Mouse (Mus musculus): ENCODE results near the gene Paqr4. TPM values are rescaled to one million over a fixed set of nuclear protein-coding genes. Genes with fewer than 3 reads are reported as not detected.
"Not testable (repeated sequence)": the region's sequence is repeated elsewhere in the genome, so short reads cannot be mapped to it uniquely, and the experiment has no call there.

Gene Paqr4
- polyA plus RNA-seq, 1 experiment from 2014 or later = 31.9 TPM

DNA sequence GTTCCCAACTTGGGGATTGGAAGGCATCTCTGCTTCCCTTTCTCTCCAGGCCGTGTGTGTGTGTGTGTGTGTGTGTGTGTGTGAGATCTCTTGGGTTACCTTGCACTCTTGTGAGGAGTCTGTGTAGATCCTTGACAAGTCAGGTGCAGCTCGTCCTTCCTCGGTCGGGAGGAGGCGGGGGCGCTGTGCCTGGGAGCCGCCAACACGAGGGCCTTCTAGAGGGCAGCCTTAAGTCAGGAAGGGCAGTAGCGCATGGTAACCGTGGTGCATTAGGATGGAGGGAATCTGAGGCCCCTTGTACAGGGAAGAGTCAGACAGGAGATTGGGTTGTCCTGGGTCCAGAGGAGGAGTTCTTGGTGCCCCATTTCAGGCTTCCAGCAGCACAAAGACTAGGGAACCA, 35.5 kb upstream of the Paqr4 start:
- Histone ChIP-seq H3K36me3 (ENCODE audit: control insufficient read depth, insufficient read depth, low read length) (0 out of 2 replicates have a peak, but pooled peaks cover 3% of the 10 kb centered on the region), H3K9me3 (replicated peaks; ENCODE audit: control insufficient read depth, low read length) (no peaks in the 10 kb centered on the region), H3K27ac (ENCODE audit: low read depth, low read length) (no peak overlapping the region), H3K4me1 (ENCODE audit: control insufficient read depth, insufficient read depth, low read length) (peaks cover 4% of the 10 kb centered on the region), H3K4me3 (ENCODE audit: low read depth, low read length) (no peak overlapping the region), H3K4me2 (ENCODE audit: low read length) (no peak overlapping the region), H3K9ac (ENCODE audit: low read length) (no peak overlapping the region), H3K27me3 (replicated peaks; ENCODE audit: control insufficient read depth, insufficient read depth, low read length) (no peaks in the 10 kb centered on the region)
- DNase-seq (ENCODE audit: low spot score) (no peak), ATAC-seq (no peak)
- WGBS = 82% methylated on average over 10 of the region's 10 CpGs

DNA sequence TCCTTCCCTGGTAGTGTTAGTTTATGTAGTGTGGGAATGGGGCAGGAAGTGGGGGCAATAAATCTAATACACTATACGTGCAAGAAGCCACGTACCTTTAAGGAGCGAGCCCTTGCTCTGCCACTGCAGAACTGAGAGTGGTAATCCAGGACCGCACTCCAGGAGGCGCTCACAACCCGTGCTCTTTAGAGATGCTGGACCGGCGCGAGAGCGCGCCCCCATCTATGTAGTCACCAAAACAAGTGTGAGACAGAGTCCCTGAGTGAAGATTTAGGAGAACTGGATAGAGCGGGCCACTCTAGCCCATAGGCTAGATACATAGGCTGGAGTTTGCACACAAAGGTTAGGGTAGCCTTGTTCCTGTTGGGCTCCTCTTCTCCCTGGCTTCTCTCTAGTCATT, 33.4 kb upstream of the Paqr4 start:
- H3K9ac ChIP-seq (ENCODE audit: low read length) = no peak overlapping the region
- H3K4me3 ChIP-seq (ENCODE audit: low read depth, low read length) = no peak overlapping the region
- no peak overlapping the region for H3K27ac ChIP-seq (ENCODE audit: low read depth, low read length)
- 5% methylated on average over 12 of the region's 12 CpGs for WGBS
- peak; percentile 76 for DNase-seq (ENCODE audit: low spot score)
- no peaks in the 10 kb centered on the region for H3K9me3 ChIP-seq (replicated peaks; ENCODE audit: control insufficient read depth, low read length)
- H3K4me2 ChIP-seq (ENCODE audit: low read length) = no peak overlapping the region
- H3K36me3 ChIP-seq (ENCODE audit: control insufficient read depth, insufficient read depth, low read length) = 0 out of 2 replicates have a peak, but pooled peaks cover under 1% of the 10 kb centered on the region
- no peaks in the 10 kb centered on the region for H3K27me3 ChIP-seq (replicated peaks; ENCODE audit: control insufficient read depth, insufficient read depth, low read length)
- ATAC-seq = no peak
- H3K4me1 ChIP-seq (ENCODE audit: control insufficient read depth, insufficient read depth, low read length) = peaks cover 11% of the 10 kb centered on the region

DNA sequence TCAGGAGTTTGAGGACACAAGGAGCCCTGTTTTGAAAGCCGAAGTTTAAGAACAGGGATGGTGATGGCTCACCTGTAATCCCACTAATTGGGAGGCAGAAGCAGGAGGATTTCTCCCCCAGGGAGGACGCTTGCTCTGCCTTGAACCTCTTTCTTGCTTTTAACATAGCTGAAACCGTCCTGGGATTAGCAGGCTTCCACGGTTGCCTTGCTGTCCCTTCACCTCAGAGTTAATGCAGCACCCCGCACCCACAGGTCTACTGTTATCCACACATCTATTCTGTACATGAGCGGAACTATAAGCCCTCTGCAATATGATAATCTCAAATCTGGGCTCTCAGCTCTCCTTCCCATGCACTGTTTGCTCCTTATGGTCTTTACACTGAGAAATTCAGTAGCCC, 33.0 kb upstream of the Paqr4 start:
- no peak overlapping the region for H3K4me3 ChIP-seq (ENCODE audit: low read depth, low read length)
- 73% methylated on average over 6 of the region's 6 CpGs for WGBS
- no peak for ATAC-seq
- no peak overlapping the region for H3K27ac ChIP-seq (ENCODE audit: low read depth, low read length)
- H3K27me3 ChIP-seq (replicated peaks; ENCODE audit: control insufficient read depth, insufficient read depth, low read length) = no peaks in the 10 kb centered on the region
- H3K9ac ChIP-seq (ENCODE audit: low read length) = no peak overlapping the region
- peaks cover 11% of the 10 kb centered on the region for H3K4me1 ChIP-seq (ENCODE audit: control insufficient read depth, insufficient read depth, low read length)
- no peaks in the 10 kb centered on the region for H3K9me3 ChIP-seq (replicated peaks; ENCODE audit: control insufficient read depth, low read length)
- no peaks in the 10 kb centered on the region for H3K36me3 ChIP-seq (ENCODE audit: control insufficient read depth, insufficient read depth, low read length)
- no peak for DNase-seq (ENCODE audit: low spot score)
- H3K4me2 ChIP-seq (ENCODE audit: low read length) = no peak overlapping the region

DNA sequence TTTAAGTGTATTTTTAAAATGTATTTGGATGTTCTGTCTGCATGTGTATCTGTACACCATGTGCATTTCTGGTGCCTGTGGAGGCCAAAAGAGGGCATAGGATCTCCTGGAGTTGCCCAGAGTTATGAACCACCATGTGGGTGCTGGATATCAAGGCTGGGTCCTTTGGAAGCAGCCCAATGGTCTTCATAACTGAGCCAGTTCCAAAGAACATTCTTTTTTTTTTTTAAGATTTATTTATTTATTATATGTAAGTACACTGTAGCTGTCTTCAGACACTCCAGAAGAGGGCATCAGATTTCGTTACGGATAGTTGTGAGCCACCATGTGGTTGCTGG, 31.5 kb upstream of the Paqr4 start:
- H3K36me3 ChIP-seq (ENCODE audit: control insufficient read depth, insufficient read depth, low read length) = not testable (repeated sequence)

DNA sequence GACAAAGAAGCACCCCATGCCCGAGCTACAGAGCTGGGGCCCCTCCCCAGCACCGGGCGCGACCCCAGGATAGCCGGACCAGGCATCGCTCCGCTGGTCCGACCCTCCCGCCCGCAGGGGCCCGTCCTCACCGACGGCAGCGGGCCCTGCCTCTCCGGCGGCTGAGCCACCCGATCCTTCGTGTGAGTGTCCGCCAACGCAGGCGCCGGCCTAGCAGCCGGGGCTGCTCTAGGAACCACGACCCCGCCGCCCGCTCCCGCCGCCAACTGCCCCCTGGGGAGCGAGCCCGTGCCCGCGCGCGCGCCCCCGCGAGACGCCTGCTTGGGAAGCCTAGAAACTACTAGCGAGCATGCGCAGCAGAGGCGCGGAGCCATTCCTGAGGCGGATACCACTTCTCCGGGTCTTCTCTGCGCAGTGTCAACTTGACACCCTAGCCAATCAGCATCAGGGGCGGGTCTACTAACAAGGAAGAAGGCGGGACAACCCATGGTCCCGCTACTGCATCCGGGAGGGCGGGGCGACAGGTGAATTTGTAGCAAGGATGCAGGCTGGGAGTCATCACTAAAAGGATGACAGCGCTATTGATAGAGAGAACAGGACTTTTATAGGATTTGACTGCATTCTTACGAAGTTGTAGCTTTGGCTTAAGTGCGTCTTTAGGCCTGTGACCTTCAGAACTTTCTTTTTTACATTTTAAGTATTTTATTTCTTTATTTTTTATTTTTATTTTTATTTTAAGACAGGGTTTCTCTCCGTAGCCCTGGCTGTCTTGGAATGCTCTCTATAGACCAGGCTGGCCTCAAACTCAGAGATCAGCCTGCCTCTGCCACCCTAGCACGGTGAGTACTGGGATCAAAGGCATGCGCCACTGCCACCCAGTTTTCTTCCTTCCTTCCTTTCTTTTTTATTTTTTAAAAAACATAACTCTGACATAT, 30.9 kb upstream of the Paqr4 start, which contains the start of gene Flywch1:
Gene Flywch1 (minus strand): TSS at position 319 of the 935 bp plus-strand sequence.
- ATAC-seq (peak; percentile 98), DNase-seq (ENCODE audit: low spot score) (peak; percentile 99)
- Histone ChIP-seq H3K27ac (ENCODE audit: low read depth, low read length) (peak within 1 kb of the TSS; percentile 84), H3K4me1 (ENCODE audit: control insufficient read depth, insufficient read depth, low read length) (peaks cover 11% of the 10 kb centered on the region), H3K36me3 (ENCODE audit: control insufficient read depth, insufficient read depth, low read length) (peaks cover 4% of the 10 kb centered on the region), H3K4me2 (ENCODE audit: low read length) (peak within 1 kb of the TSS; percentile 72), H3K27me3 (replicated peaks; ENCODE audit: control insufficient read depth, insufficient read depth, low read length) (no peaks in the 10 kb centered on the region), H3K9ac (ENCODE audit: low read length) (peak within 1 kb of the TSS; percentile 97), H3K9me3 (replicated peaks; ENCODE audit: control insufficient read depth, low read length) (no peaks in the 10 kb centered on the region), H3K4me3 (ENCODE audit: low read depth, low read length) (peak within 1 kb of the TSS; percentile 89)
- 3% methylated on average over 58 of the region's 58 CpGs for WGBS

More for the DNA sequence above, 31.5 kb upstream of the Paqr4 start:
- H3K9me3 ChIP-seq (replicated peaks; ENCODE audit: control insufficient read depth, low read length); H3K27ac ChIP-seq (ENCODE audit: low read depth, low read length); H3K27me3 ChIP-seq (replicated peaks; ENCODE audit: control insufficient read depth, insufficient read depth, low read length); DNase-seq (ENCODE audit: low spot score); ATAC-seq: not testable (repeated sequence)
- Histone ChIP-seq H3K4me3 (ENCODE audit: low read depth, low read length) (peak overlapping the region; percentile 89), H3K9ac (ENCODE audit: low read length) (peak overlapping the region; percentile 41; the same call in 1 of the 2 replicates), H3K4me1 (ENCODE audit: control insufficient read depth, insufficient read depth, low read length) (peaks cover 11% of the 10 kb centered on the region), H3K4me2 (ENCODE audit: low read length) (peak overlapping the region; percentile 49)
- 78% methylated on average over 2 of the region's 2 CpGs for WGBS

DNA sequence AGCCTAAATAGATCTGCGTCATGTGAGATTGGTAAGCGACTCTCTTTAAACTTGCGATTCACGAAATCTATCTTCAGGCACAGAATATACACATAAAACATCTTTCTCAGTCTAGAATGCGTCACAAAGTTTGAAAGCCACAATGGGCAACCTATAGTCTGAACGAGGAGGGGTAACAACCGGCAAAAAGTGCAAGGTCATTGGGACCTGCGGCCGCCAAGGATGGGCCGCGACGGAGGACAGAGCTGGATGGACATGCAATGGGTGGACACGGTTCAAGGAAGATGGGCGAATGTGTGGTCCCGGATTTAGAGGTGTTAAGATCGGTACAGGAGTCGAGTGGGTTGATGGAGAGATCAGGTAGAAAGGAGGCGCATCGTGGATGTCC, 30.2 kb upstream of the Paqr4 start:
- DNase-seq (ENCODE audit: low spot score) = peak; percentile 22
- Histone ChIP-seq H3K4me3 (ENCODE audit: low read depth, low read length) (peak overlapping the region; percentile 89), H3K9ac (ENCODE audit: low read length) (peak overlapping the region; percentile 97), H3K9me3 (replicated peaks; ENCODE audit: control insufficient read depth, low read length) (no peaks in the 10 kb centered on the region), H3K27me3 (replicated peaks; ENCODE audit: control insufficient read depth, insufficient read depth, low read length) (no peaks in the 10 kb centered on the region), H3K4me1 (ENCODE audit: control insufficient read depth, insufficient read depth, low read length) (peaks cover 11% of the 10 kb centered on the region), H3K4me2 (ENCODE audit: low read length) (peak overlapping the region; percentile 72), H3K27ac (ENCODE audit: low read depth, low read length) (peak overlapping the region; percentile 84), H3K36me3 (ENCODE audit: control insufficient read depth, insufficient read depth, low read length) (peaks cover 4% of the 10 kb centered on the region)
- no peak; the same call in 1 of the 2 replicates for ATAC-seq
- WGBS = under 1% methylated on average over 18 of the region's 19 CpGs

DNA sequence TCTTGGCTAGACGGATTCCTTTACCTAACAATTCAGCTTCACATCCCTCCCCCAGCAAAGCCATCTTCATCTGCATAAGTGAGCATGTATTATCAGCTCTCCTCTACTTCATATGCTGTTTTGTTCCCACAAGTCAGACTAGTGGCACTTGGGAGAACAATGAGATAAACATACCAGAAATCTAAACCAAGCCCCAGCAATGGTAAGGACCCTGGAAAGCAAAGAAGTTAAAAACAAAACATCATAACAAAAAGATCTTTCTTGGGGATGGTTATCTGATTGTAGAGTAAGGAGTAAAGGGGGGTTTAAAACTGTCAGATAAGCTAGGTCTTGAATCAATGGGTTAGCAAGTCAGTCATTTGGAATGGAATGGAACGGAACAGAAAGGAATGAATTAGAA, 29.8 kb upstream of the Paqr4 start:
- H3K4me1 ChIP-seq (ENCODE audit: control insufficient read depth, insufficient read depth, low read length) = peaks cover 11% of the 10 kb centered on the region
- peak overlapping the region; percentile 72 for H3K4me2 ChIP-seq (ENCODE audit: low read length)
- no peaks in the 10 kb centered on the region for H3K27me3 ChIP-seq (replicated peaks; ENCODE audit: control insufficient read depth, insufficient read depth, low read length)
- H3K4me3 ChIP-seq (ENCODE audit: low read depth, low read length) = peak overlapping the region; percentile 89
- DNase-seq (ENCODE audit: low spot score) (peak; percentile 25), ATAC-seq (no peak)
- 13% methylated on average over 2 of the region's 2 CpGs for WGBS
- peak overlapping the region; percentile 84; the same call in 1 of the 2 replicates for H3K27ac ChIP-seq (ENCODE audit: low read depth, low read length)
- H3K36me3 ChIP-seq (ENCODE audit: control insufficient read depth, insufficient read depth, low read length) = peaks cover 4% of the 10 kb centered on the region
- H3K9ac ChIP-seq (ENCODE audit: low read length) = peak overlapping the region; percentile 97
- H3K9me3 ChIP-seq (replicated peaks; ENCODE audit: control insufficient read depth, low read length) = no peaks in the 10 kb centered on the region

DNA sequence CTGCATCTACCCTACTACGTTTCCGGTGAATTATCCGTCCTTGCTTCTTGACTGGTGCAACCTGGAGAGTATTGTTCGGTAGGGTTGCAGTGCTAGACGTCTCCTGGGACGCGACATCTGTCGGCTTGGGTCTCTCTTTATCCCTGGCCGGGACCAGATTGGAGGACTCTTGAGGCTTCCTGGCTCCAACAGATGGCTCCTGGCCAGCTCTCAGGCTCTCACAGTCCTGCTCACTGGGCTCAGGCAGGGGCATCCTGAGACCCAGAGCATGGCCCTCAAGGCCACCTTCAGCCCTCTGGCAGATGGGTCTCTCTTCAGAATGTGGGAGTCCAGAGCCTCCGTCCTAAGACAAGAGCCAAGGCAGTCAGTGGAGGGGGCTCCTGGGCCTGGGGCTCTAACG, 22.3 kb upstream of the Paqr4 start:
- no peaks in the 10 kb centered on the region for H3K4me1 ChIP-seq (ENCODE audit: control insufficient read depth, insufficient read depth, low read length)
- DNase-seq (ENCODE audit: low spot score) (no peak), ATAC-seq (peak; percentile 11; the same call in 1 of the 2 replicates)
- no peak overlapping the region for H3K4me2 ChIP-seq (ENCODE audit: low read length)
- peak overlapping the region; percentile 17; the same call in 1 of the 2 replicates for H3K9ac ChIP-seq (ENCODE audit: low read length)
- no peak overlapping the region for H3K4me3 ChIP-seq (ENCODE audit: low read depth, low read length)
- H3K27me3 ChIP-seq (replicated peaks; ENCODE audit: control insufficient read depth, insufficient read depth, low read length) = no peaks in the 10 kb centered on the region
- peaks cover 44% of the 10 kb centered on the region for H3K36me3 ChIP-seq (ENCODE audit: control insufficient read depth, insufficient read depth, low read length)
- H3K27ac ChIP-seq (ENCODE audit: low read depth, low read length) = no peak overlapping the region
- no peaks in the 10 kb centered on the region for H3K9me3 ChIP-seq (replicated peaks; ENCODE audit: control insufficient read depth, low read length)
- WGBS = 86% methylated on average over 11 of the region's 11 CpGs

DNA sequence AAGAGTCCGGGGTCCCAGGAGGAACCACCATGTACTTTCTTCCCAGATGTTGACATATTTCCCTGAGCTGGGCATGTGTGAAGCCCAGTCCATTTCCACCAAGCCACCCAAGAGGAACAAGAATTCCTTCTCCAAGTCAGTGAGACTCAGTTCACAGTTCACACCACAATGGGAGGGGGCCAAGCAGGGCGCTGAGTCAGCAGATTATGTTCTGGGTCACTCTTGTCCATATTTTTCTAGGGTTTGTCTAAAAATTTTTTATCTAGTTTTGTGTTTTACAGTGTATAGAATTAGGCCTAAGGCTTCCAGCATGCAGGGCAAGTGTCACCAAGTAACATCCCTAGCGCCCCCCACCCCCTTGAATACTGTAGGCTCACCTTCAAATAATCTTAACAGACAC, 20.5 kb upstream of the Paqr4 start:
- no peaks in the 10 kb centered on the region for H3K9me3 ChIP-seq (replicated peaks; ENCODE audit: control insufficient read depth, low read length)
- no peak overlapping the region for H3K4me3 ChIP-seq (ENCODE audit: low read depth, low read length)
- no peak overlapping the region for H3K27ac ChIP-seq (ENCODE audit: low read depth, low read length)
- no peak overlapping the region for H3K9ac ChIP-seq (ENCODE audit: low read length)
- ATAC-seq (no peak), DNase-seq (ENCODE audit: low spot score) (no peak)
- peaks cover 62% of the 10 kb centered on the region for H3K36me3 ChIP-seq (ENCODE audit: control insufficient read depth, insufficient read depth, low read length)
- no peak overlapping the region for H3K4me2 ChIP-seq (ENCODE audit: low read length)
- WGBS = 95% methylated on average over 3 of the region's 3 CpGs
- no peaks in the 10 kb centered on the region for H3K4me1 ChIP-seq (ENCODE audit: control insufficient read depth, insufficient read depth, low read length)
- H3K27me3 ChIP-seq (replicated peaks; ENCODE audit: control insufficient read depth, insufficient read depth, low read length) = no peaks in the 10 kb centered on the region
